Mouse (Mus musculus): ENCODE data around the gene Susd1. TPM values are rescaled to one million over a fixed set of nuclear protein-coding genes. Genes with fewer than 3 reads are reported as not detected.

Susd1 gene
- 0.66 and 0.70 TPM in 2 replicates for polyA plus RNA-seq (2014; fragmentation: Nextera tagmentation; extraction: Ambion mirVana)

DNA sequence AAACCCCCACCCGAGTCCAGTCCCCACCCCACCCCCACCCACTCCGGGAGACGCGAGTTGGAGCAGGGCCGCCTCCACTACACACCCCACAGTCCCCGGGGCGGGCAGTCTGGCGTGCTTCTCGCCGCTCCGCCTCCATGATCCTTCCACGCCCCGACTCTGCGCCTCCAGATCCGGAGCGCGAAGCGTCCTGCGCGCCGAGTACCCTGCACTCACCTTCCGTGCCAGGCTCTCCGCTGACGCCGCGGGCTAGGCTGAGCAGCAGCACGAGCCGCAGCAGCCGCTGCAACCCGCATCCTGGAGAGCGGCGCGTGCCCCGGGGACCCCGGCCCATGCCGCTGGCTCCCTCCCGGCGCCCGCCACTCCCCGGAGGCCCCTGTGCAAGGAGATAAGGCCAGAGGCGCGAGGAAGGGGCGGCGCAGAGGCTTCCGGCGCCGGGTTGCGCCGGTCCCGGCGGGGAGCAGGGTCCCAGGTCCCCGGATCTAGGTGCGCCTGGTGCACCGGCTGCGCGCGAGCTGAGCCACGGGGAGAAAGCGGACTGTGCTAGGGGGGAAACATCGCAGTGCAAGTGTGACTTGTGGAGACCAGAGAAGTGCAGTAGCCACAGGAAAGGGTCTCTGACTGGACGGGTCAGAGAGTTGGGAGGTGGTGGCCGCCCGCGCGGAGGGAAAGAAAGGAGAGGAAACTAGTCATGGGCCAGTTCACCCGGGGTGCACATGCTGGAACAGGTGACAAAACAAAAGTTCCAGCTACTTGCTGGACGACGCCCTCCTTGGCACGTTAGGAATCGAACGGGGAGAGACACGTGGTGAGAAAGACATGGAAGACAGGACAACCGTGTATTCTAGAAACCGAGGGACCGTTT lies at the start of gene Susd1:
Gene Susd1, minus strand, starts transcription at position 644 of the 865 bp plus-strand sequence.
- Histone ChIP-seq H3K4me2 (ENCODE audit: low read length) (peak within 1 kb of the TSS; percentile 99), H3K9ac (ENCODE audit: low read length) (peak within 1 kb of the TSS; percentile 69), H3K27ac (ENCODE audit: low read depth, low read length) (no peak within 1 kb of the TSS), H3K4me3 (ENCODE audit: low read depth, low read length) (peak within 1 kb of the TSS; percentile 56), H3K9me3 (replicated peaks; ENCODE audit: control insufficient read depth, low read length) (no peaks in the 10 kb centered on the region), H3K36me3 (ENCODE audit: control insufficient read depth, insufficient read depth, low read length) (no peaks in the 10 kb centered on the region), H3K4me1 (ENCODE audit: control insufficient read depth, insufficient read depth, low read length) (no peaks in the 10 kb centered on the region), H3K27me3 (replicated peaks; ENCODE audit: control insufficient read depth, insufficient read depth, low read length) (peaks cover 18% of the 10 kb centered on the region)
- ATAC-seq (peak; percentile 91), DNase-seq (ENCODE audit: low spot score) (peak; percentile 68)
- under 1% methylated on average over 75 of the region's 75 CpGs for WGBS

DNA sequence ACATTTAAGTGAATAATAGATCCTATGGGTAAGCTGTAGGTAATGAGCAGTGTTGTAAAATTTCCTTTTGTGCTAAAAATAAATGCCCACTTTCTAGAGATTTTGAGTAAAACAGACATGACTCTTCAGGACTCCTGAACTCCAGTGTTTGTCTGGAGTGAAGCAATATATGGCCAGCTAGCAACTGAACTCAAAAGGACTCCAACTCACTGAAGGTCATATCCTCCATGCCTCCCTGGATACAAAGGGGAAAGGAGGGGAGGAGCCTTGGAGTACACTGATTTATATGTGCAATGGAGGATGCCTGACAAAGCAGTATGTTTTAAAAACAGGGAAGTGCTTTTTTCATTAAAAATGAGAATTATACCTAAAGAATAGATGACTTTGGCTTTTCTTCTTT lies 32.9 kb upstream of the Susd1 start:
- no peak overlapping the region for H3K4me3 ChIP-seq (ENCODE audit: low read depth, low read length)
- no peaks in the 10 kb centered on the region for H3K4me1 ChIP-seq (ENCODE audit: control insufficient read depth, insufficient read depth, low read length)
- ATAC-seq (no peak), DNase-seq (ENCODE audit: low spot score) (no peak)
- H3K9ac ChIP-seq (ENCODE audit: low read length): no peak overlapping the region
- H3K27ac ChIP-seq (ENCODE audit: low read depth, low read length): no peak overlapping the region
- H3K27me3 ChIP-seq (replicated peaks; ENCODE audit: control insufficient read depth, insufficient read depth, low read length): no peaks in the 10 kb centered on the region
- H3K9me3 ChIP-seq (replicated peaks; ENCODE audit: control insufficient read depth, low read length): no peaks in the 10 kb centered on the region
- H3K4me2 ChIP-seq (ENCODE audit: low read length): no peak overlapping the region
- no peaks in the 10 kb centered on the region for H3K36me3 ChIP-seq (ENCODE audit: control insufficient read depth, insufficient read depth, low read length)

DNA sequence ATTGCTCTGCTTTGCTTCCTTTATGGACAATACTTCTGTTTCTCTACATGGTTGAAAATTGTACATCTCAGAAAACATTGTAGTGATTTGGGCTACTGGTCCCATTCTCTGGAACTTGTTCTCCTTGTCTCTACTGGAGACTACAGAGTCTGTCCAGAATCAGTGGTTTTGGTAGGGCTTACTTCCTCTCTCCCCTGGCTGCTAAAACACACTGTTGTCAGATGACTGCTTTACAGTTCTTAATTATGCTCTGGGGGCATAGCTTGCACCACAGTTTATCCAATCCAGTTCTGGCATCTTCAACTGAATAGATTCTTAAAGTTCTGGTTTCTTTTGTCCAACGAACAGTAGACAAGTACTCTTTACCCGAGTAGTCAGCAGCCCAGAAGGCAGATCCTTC lies 27.0 kb upstream of the Susd1 start:
- no peaks in the 10 kb centered on the region for H3K36me3 ChIP-seq (ENCODE audit: control insufficient read depth, insufficient read depth, low read length)
- no peaks in the 10 kb centered on the region for H3K4me1 ChIP-seq (ENCODE audit: control insufficient read depth, insufficient read depth, low read length)
- no peak overlapping the region for H3K4me3 ChIP-seq (ENCODE audit: low read depth, low read length)
- H3K27ac ChIP-seq (ENCODE audit: low read depth, low read length): no peak overlapping the region
- H3K9me3 ChIP-seq (replicated peaks; ENCODE audit: control insufficient read depth, low read length): no peaks in the 10 kb centered on the region
- 69% methylated on average over 2 of the region's 2 CpGs for WGBS
- DNase-seq (ENCODE audit: low spot score) (no peak), ATAC-seq (no peak)
- no peak overlapping the region for H3K4me2 ChIP-seq (ENCODE audit: low read length)
- no peak overlapping the region for H3K9ac ChIP-seq (ENCODE audit: low read length)
- no peaks in the 10 kb centered on the region for H3K27me3 ChIP-seq (replicated peaks; ENCODE audit: control insufficient read depth, insufficient read depth, low read length)

DNA sequence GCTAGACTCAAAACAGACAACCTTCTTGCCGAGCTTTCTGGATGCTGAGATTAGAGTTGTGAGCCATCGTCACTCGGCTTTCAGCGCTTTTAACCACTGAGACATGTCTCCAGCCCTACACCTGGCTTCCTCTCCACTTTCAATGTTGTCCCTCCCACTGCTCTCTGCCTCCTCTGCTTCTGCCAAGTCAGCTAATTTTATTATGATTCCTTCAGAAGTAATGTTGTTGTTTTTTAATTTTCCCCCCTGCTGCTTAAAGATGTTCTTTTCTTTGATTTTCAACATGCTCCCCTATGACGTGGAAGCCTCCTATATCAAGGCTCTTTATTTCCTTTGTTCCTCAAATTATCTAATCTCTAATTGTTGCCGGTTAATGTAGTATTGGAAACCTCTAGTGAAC lies 26.2 kb upstream of the Susd1 start:
- Histone ChIP-seq H3K27ac (ENCODE audit: low read depth, low read length) (no peak overlapping the region), H3K9me3 (replicated peaks; ENCODE audit: control insufficient read depth, low read length) (no peaks in the 10 kb centered on the region), H3K36me3 (ENCODE audit: control insufficient read depth, insufficient read depth, low read length) (no peaks in the 10 kb centered on the region), H3K4me2 (ENCODE audit: low read length) (no peak overlapping the region), H3K4me1 (ENCODE audit: control insufficient read depth, insufficient read depth, low read length) (no peaks in the 10 kb centered on the region), H3K4me3 (ENCODE audit: low read depth, low read length) (no peak overlapping the region), H3K9ac (ENCODE audit: low read length) (no peak overlapping the region), H3K27me3 (replicated peaks; ENCODE audit: control insufficient read depth, insufficient read depth, low read length) (no peaks in the 10 kb centered on the region)
- ATAC-seq (no peak), DNase-seq (ENCODE audit: low spot score) (no peak)
- 83% methylated on average over 6 of the region's 6 CpGs for WGBS

DNA sequence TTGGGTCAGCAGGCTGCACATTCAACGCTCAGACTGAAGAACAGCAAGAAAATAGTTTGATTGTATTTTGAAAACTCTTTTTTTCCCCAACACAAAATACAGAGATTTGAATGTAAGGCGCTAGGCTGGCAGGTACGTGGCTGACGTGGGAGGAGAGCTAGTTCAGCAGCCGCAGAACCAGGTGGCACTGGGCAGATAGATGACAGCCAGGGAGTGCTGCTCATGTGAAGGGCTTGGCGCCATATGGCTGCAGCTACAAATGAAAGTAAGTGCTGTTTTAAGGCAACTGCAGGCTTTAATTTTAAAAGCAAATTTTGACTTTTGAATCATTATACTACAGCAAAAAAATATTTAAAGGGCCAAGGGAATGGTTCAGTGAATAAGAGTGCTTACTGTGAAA lies 24.1 kb upstream of the Susd1 start:
- ATAC-seq: no peak
- H3K9me3 ChIP-seq (replicated peaks; ENCODE audit: control insufficient read depth, low read length): no peaks in the 10 kb centered on the region

DNA sequence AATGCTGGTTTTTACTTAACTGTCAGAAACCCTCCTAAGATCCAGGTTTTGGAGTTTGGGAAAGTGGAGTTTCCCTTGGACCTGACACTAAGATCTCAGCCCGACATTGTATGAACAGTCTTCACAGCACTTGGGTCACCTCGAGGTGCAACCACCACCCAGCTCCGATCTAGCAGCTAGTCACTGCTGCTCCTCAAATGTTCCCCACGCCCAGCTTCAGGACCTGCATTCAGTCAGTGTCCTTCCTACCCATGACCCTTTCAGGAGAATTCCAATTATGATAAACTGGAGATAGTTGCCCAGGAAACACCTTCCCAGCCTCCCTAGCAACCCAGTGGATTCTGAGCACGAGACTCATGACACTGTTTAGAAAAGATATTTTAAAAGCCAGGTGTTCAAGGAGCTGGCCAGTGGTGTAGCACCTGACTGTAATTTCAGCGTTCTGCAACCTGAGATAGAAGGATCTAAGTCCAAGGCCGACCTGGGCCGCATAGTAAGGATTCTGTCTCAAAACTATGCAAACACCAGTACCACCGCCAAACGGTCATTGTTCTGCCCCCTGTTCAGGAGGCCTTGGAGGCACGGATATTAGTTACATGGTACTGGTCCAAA lies 22.8 kb upstream of the Susd1 start:
- H3K27me3 ChIP-seq (replicated peaks; ENCODE audit: control insufficient read depth, insufficient read depth, low read length): no peaks in the 10 kb centered on the region
- no peaks in the 10 kb centered on the region for H3K9me3 ChIP-seq (replicated peaks; ENCODE audit: control insufficient read depth, low read length)
- no peaks in the 10 kb centered on the region for H3K36me3 ChIP-seq (ENCODE audit: control insufficient read depth, insufficient read depth, low read length)
- ATAC-seq (no peak), DNase-seq (ENCODE audit: low spot score) (no peak)
- no peak overlapping the region for H3K9ac ChIP-seq (ENCODE audit: low read length)
- H3K4me2 ChIP-seq (ENCODE audit: low read length): no peak overlapping the region
- no peaks in the 10 kb centered on the region for H3K4me1 ChIP-seq (ENCODE audit: control insufficient read depth, insufficient read depth, low read length)
- H3K27ac ChIP-seq (ENCODE audit: low read depth, low read length): no peak overlapping the region
- WGBS: 89% methylated on average over 11 of the region's 11 CpGs
- H3K4me3 ChIP-seq (ENCODE audit: low read depth, low read length): no peak overlapping the region

More for the DNA sequence above, 24.1 kb upstream of the Susd1 start:
- Histone ChIP-seq H3K36me3 (ENCODE audit: control insufficient read depth, insufficient read depth, low read length) (no peaks in the 10 kb centered on the region), H3K27ac (ENCODE audit: low read depth, low read length) (no peak overlapping the region), H3K27me3 (replicated peaks; ENCODE audit: control insufficient read depth, insufficient read depth, low read length) (no peaks in the 10 kb centered on the region), H3K9ac (ENCODE audit: low read length) (no peak overlapping the region), H3K4me3 (ENCODE audit: low read depth, low read length) (no peak overlapping the region), H3K4me2 (ENCODE audit: low read length) (no peak overlapping the region), H3K4me1 (ENCODE audit: control insufficient read depth, insufficient read depth, low read length) (no peaks in the 10 kb centered on the region)
- WGBS: 74% methylated on average over 6 of the region's 6 CpGs
- peak; percentile 6 for DNase-seq (ENCODE audit: low spot score)

DNA sequence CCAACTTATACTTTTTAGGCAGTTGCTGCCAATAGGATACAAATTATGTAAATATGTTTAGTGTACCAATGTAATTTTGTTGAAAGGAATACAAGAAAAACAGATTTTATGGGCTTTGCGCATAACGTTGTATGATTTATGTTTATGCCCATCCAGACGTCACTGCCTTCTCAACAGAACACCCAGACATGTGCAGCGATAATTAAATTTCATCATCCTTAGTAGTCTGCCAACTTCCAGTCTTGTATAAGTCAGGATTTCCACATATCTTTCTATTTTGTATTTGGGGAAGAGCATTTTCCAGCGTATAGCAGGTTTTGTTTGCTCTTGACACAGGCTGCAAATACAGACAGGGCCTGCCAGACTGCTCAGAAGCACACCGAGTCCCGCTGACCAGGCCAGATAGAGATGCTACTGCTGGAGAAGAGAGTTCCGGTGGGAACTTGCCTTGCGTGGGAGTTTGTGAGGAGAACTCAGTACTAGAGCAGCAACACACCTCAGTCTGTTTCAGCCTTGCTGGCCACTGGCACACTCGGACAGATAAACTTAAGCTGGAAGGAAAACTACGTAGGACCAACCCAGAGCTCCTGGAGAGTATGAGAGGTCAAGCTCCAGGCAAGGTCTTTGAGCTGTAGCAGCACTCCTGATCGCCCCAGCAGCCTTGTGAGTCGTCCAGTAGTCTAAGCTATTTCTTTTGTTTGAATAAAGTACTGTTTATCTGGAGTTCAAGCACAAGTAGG lies 21.0 kb upstream of the Susd1 start:
- ATAC-seq (peak; percentile 46; the same call in 1 of the 2 replicates), DNase-seq (ENCODE audit: low spot score) (peak; percentile 63)
- Histone ChIP-seq H3K9me3 (replicated peaks; ENCODE audit: control insufficient read depth, low read length) (no peaks in the 10 kb centered on the region), H3K27me3 (replicated peaks; ENCODE audit: control insufficient read depth, insufficient read depth, low read length) (no peaks in the 10 kb centered on the region), H3K4me1 (ENCODE audit: control insufficient read depth, insufficient read depth, low read length) (no peaks in the 10 kb centered on the region), H3K4me3 (ENCODE audit: low read depth, low read length) (no peak overlapping the region), H3K27ac (ENCODE audit: low read depth, low read length) (no peak overlapping the region), H3K9ac (ENCODE audit: low read length) (no peak overlapping the region), H3K4me2 (ENCODE audit: low read length) (no peak overlapping the region), H3K36me3 (ENCODE audit: control insufficient read depth, insufficient read depth, low read length) (no peaks in the 10 kb centered on the region)
- 75% methylated on average over 13 of the region's 13 CpGs for WGBS

DNA sequence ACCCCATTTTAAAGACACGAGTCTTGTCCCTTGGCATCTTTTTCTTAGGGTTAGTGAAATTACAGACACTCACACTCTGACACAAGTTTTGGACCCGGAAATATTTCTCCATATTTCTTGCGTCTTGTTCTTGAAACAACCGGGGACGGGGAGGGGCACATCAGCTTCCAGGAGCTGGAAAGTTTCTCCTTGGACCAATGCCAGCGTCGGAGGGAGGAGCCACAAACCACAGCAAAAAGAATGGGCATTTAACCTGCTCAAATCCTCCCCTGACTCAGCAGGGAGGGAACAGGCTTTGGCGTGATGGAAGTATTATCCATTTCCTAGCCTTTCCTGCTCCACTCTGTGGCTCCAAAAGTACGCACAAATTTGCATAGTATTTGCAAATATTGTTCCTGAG lies 19.5 kb upstream of the Susd1 start:
- no peak overlapping the region for H3K9ac ChIP-seq (ENCODE audit: low read length)
- ATAC-seq (no peak), DNase-seq (ENCODE audit: low spot score) (peak; percentile 27)
- H3K4me2 ChIP-seq (ENCODE audit: low read length): no peak overlapping the region
- no peaks in the 10 kb centered on the region for H3K27me3 ChIP-seq (replicated peaks; ENCODE audit: control insufficient read depth, insufficient read depth, low read length)
- H3K27ac ChIP-seq (ENCODE audit: low read depth, low read length): no peak overlapping the region
- H3K4me3 ChIP-seq (ENCODE audit: low read depth, low read length): no peak overlapping the region
- H3K36me3 ChIP-seq (ENCODE audit: control insufficient read depth, insufficient read depth, low read length): no peaks in the 10 kb centered on the region
- H3K4me1 ChIP-seq (ENCODE audit: control insufficient read depth, insufficient read depth, low read length): no peaks in the 10 kb centered on the region
- WGBS: 33% methylated on average over 9 of the region's 9 CpGs
- H3K9me3 ChIP-seq (replicated peaks; ENCODE audit: control insufficient read depth, low read length): no peaks in the 10 kb centered on the region

All from forebrain, embryonic 14.5 days (tissue).